Mouse (Mus musculus): ENCODE data around the gene Frat2. TPM values are rescaled to one million over a fixed set of nuclear protein-coding genes. Genes with fewer than 3 reads are reported as not detected.
"Not testable (repeated sequence)": the region's sequence is repeated elsewhere in the genome, so short reads cannot be mapped to it uniquely, and the experiment has no call there.

Frat2 gene
- 10 to 100 TPM; 13.3 to 14.1 TPM for total RNA-seq (2021)

DNA sequence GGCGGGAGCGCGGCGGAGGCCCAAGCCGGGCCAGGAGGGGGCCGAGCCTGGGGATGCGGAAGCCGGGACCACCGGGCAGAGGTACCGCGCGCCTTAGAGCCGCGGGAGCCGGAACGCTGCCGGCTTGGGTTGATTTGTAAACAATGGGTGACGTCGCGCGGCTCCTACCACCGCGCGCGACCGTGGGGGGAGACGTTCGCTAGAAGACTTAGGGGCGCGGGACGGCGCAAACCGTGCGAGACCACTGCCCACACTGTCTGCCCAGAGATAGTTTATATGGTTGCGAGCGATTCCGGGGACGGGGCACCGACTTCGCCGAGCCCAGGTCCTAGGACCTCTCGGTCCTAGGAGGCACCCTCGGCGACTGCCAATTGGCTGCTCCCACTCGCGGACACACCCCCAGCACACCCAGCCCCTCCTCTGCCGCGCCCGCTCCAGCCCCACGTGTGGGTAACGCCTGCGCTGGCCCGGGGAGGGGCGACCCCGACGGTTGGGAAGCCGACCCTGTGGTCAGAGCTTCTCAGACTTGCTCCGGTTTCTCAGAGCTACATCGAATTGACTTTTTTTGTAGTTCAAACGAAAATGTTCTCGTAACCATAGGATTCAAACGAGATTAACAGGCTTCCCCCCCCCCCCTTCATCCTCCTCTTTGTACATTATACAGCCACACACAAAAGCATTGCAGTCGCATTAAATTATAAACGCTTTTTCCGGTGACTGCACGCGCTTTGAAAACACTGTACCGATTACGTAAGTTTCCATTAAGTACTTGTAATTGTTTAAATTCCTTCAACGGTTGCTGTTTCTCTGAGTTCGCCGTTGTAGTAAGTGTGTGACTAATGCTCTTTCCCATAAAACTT lies at the start of gene Frat2:
Frat2 (minus strand) TSS at position 141 of the 860 bp plus-strand sequence.
- intact Hi-C loops (cut with DNase I) = no loop called here
- DNase-seq = peak; percentile 92

DNA sequence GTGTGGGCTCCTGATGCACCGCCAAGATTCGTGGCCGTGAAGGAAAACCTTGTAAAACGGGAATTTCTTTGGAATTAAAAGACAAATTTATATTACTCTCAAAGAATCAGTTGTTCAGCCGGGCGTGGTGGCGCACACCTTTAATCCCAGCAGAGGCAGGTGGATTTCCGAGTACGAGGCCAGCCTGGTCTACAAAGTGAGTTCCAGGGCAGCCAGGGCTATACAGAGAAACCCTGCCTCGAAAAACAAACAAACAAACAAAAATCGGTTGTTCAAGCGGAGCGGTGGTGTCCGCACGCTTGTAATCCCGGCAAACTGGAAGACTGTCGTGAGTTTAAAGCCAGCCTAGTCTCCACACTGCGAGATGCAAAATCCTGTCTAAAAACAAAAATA lies 48.4 kb upstream of the Frat2 start:
- intact Hi-C loops (cut with DNase I) = no loop called here

DNA sequence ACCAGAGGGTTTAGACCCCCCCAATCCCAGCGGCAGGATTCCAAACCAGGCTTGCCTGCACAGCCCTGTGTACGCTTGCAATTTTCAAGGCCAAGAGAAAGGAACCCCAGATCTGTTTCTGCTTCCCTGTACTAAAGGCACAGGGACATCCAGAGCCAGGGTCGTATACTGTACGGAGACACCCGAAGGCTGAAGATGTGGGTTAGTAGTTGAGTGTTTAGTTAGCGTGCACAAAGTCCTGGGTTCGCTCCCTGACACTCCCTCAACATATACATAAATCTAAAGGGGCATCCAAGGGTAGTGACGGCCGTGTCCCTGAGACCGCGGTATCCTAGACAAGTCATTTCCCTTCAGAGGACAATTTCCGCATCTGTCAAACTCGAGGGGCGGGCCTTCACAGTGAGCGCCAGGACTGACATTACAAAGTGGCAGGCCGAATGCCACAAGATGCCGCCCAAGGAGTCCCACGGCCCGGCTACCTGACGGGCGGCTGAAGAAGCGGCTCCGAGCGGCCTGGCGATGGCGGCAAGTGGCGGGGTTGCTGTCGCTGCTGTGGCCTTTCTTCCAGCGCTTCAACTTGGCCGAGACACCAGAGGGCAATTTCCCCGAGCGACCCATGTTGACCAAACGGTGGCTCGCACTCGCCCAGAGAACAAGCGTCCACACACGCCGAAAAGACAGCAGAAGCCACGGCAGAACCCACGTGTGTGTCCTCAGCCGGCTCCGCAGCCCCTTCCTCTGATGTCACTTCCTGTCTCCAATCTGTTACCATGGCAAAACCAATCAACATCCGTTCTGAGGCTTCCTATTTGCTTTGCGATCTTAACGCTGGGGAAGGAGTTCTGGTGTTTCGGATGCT lies 47.8 kb upstream of the Frat2 start, which contains the start of gene Rrp12:
Rrp12 (minus strand) TSS at position 714 of the 859 bp plus-strand sequence.
- peak; percentile 64 for DNase-seq
- intact Hi-C loops (cut with DNase I) = no loop called here

More for the DNA sequence above, 48.4 kb upstream of the Frat2 start:
- DNase-seq = no peak

DNA sequence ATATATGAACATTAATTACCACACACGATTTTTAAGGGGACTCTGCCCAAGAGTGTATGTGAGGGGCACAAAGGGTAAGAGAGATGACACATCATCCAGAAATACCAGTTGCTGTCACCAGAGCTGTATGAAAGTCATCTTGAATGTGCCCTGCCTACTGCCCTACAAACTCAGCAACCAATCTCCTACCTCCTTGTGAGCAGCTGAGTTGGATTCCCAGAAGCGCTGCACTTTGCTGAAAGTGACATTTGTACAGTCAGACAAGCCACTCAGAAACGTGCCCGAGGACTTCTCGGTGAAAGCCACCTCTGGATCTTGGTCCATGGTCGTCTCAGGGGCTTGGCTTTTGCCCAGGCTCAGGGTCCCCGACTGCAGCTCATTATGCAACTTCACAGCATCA lies 47.0 kb upstream of the Frat2 start:
- no peak for DNase-seq
- intact Hi-C loops (cut with DNase I) = no loop called here

GRCm38 (mm10) chr19:41888191-41888590 lies 40.3 kb upstream of the Frat2 start:
- intact Hi-C loops (cut with DNase I) = no loop called here

DNA sequence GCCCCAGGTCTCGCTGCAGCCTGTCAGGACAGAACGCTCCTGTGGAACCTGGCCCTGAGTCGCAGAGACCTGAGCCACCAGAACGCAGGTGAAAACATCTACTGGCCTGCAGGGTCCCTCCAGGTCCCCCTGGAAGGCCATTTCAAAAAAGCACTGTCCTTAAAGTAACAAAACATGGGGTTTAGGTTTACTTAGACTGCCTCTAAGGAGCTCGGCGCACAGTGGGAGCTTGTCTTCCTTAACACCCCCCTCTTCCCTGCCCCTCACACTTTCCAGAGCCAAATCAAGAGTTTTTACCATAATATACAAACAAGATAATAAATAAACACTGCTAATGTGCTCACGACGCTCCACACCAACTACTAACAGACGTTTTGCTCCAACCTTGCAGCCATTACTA lies 36.0 kb upstream of the Frat2 start:
- intact Hi-C loops (cut with DNase I) = no loop called here
- no peak for DNase-seq

More at GRCm38 (mm10) chr19:41888191-41888590, 40.3 kb upstream of the Frat2 start:
- DNase-seq = no peak

- intact Hi-C loops (cut with DNase I) = no loop called here
Measured at GRCm38 (mm10) chr19:41881842-41882241, 33.9 kb upstream of the Frat2 start.

DNA sequence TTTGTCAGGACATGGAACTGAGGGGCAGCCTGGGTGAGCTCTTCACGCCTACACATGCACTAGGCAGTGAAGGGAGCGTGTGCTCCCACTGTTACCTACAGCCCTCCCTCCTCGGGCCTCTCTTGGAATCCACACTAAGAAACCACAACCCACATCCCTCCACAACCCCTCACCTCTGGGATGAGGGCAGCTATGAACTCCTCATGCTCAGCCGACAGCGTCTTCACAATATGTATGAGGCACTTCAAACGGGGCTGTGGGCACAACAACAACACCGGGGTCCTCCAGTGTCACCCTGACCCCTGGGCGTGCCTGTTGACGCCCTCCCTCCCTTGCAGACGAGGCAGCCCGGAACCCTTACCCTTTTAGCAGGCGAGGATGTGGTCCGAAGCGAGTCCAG lies 26.4 kb upstream of the Frat2 start:
- intact Hi-C loops (cut with DNase I) = no loop called here
- DNase-seq = no peak

More at GRCm38 (mm10) chr19:41881842-41882241, 33.9 kb upstream of the Frat2 start:
- DNase-seq = no peak

GRCm38 (mm10) chr19:41872285-41872684 lies 24.4 kb upstream of the Frat2 start:
- DNase-seq = no peak

GRCm38 (mm10) chr19:41869946-41870345 lies 22.0 kb upstream of the Frat2 start:
- DNase-seq; intact Hi-C loops (cut with DNase I): not testable (repeated sequence)

More at GRCm38 (mm10) chr19:41872285-41872684, 24.4 kb upstream of the Frat2 start:
- intact Hi-C loops (cut with DNase I) = no loop called here

DNA sequence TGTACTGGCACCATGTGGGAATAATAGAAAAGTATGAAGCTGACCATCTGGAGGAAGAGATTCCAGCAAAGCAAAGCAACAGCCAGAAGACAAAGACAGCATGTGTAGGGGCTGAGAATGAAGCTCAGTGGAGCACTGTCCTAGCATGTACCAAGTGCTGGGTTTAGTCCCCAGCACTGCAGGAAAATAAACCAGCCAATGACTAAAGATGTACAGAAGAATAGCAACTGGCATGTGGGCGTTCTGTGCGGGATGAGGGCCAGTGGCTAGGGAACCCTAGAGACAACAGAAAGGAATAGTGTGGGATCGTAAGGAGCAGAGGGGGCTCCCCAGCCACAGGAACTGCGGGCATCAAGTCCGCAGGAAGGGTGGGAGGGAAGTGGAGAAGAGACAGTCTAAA lies 21.4 kb upstream of the Frat2 start:
- DNase-seq = no peak

GRCm38 (mm10) chr19:41866707-41867106 lies 18.8 kb upstream of the Frat2 start:
- DNase-seq = no peak
- intact Hi-C loops (cut with DNase I) = no loop called here

More for the DNA sequence above, 21.4 kb upstream of the Frat2 start:
- intact Hi-C loops (cut with DNase I) = no loop called here

DNA sequence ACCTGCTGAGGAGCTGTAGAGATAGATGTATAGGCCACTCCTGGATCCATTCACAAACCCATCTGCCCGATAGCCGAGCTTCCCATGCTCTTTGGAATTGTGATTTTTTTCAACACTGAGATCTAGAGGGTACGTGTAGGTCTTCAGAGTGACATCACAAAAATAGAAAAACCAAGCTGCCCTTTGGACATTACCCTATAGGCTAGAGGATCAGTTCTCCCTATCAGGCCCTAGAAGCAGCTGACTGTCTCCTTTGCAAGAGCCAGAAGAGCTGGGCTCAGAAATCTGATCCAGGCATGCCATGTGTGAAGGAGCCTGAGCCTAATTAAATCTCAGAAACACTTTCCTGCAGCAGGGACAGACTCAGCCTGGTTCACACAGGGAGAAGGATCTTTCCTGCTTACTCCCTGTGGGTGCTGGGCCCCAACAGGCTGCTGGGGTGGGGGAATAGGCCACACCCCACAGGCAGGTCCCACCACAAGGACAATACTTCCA lies 9.9 kb upstream of the Frat2 start:
- intact Hi-C loops (cut with DNase I) = no loop called here
- DNase-seq = no peak

DNA sequence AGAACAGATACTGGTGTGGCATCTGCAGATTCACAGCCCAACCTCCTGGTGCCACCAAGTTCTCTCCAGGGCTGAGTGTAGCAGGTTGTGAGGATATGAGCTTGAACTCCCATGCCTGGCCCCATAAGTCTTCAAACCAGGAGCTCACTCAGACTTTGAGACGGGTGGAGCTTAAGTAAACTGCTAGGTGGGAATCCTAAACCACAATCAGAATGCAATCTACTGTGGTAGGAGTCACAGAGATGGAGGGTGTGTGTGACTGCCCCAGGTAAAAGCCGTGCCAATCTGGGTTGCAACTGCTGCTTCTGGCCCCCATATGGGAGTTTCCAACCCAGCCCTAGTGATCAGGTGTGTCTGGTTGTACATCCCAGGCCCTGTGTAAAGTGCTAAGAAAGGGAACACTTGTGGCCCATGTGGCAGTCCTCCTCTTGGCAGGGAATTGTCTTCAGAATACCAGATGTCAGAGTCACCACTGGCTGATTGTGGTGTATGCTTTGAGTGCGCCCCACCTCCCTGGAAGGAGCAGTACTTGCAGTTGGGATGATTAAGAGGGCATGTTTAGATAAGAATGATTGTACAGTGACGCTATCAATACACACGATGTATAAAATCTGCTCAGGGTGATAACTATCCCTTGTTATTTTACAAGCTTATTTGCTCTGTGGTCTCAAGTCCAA lies 9.3 kb upstream of the Frat2 start:
- DNase-seq = no peak
- intact Hi-C loops (cut with DNase I) = no loop called here

- no peak for DNase-seq
- intact Hi-C loops (cut with DNase I) = no loop called here
Measured at GRCm38 (mm10) chr19:41852423-41852822, 4.5 kb upstream of the Frat2 start.

DNA sequence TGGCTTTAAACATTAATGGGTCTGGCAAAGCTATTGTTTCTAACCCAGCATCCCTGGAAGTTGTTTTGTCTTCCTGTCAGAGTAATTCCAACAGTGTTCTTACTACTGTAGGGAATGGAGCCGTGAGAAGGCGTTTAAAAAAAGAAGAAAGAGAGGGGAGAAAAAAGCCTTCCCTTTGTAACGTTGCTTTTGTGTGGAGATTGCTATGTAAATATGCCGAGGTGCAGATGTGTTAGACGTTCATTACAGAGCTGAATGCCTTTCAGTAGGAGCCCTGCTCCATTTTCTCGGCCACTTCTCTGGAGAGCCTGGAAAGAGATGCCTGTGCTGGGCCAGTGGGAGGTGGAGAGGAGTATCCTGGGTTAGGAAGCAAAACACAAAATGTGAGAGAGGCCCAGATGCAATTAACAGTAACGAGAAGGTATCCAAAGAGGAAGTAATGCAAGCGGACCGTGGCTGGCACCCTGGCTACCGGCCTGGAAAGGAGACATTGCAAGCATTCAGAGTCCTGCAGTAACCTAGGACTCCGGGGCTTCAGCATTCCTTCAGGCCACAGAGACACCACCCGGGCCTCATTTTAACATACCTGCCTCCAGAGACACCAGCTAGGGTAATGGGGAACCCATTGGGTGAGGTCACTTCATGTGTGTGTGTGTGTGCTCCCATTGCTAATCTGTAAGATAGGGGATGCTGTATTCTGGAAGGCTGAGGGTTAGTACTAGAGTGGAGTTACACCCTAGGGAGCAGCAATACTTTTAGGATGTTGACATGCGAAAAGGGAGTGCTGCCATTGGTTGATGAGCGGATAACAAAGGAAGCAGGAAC lies 3.0 kb upstream of the Frat2 start:
- intact Hi-C loops (cut with DNase I) = no loop called here
- no peak for DNase-seq

- no peak for DNase-seq
- intact Hi-C loops (cut with DNase I) = no loop called here
Measured at GRCm38 (mm10) chr19:41850021-41850718, 2.2 kb upstream of the Frat2 start.

DNA sequence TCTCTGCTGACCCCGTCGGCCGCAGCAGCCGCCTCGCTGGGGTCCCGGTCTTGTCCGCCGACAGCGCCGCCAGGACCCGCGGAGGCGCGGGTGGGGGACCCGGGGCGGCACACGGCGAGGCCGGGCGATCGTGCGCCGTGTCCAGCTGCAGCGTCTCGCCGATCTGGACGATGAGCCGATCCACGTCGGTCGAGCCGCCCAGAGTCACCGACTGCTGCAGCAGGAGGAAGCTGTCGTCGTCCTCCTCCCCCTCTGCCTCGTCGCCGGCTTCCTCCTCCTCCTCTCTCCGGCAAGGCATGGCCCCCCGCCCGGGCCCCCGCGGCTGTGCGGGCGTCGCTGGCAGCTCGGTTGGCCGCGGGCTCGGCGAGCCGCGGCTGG lies 329 bp downstream of the Frat2 start:
- intact Hi-C loops (cut with DNase I) = not testable (repeated sequence)
- DNase-seq = peak; percentile 53

GRCm38 (mm10) chr19:41847091-41847581 lies 796 bp downstream of the Frat2 start:
- peak; percentile 39 for DNase-seq
- intact Hi-C loops (cut with DNase I) = no loop called here
